In genomic region chr9:119107566-119107965, GRCm38 (mm10) we compare ENCODE assay signal across 10 mouse cellular contexts. TPM values are rescaled to one million over a fixed set of nuclear protein-coding genes. Genes with fewer than 3 reads are reported as not detected.
A peak's percentile ranks its signal among the peaks of the same experiment; 100 is the strongest.
DNase-seq lines count a peak whose midpoint lies in the region; ATAC-seq and TF ChIP-seq lines count a peak whose summit lies in the region.
"Had no signal": no experiment of that assay in that cellular context is flagged by ENCODE, and none has a peak within 500 bp of the region (broad histone marks: within the 10 kb centered on the region; RNA-seq: fewer than 3 reads in every experiment).

No protein-coding gene starts in this region.

- H3K4me1 ChIP-seq in hindbrain, postnatal 0 days (ENCODE audit: insufficient read depth, low read length) = no peaks in the 10 kb centered on the region
- peaks cover 12% of the 10 kb centered on the region; the same call in 1 of the 2 replicates for H3K4me1 ChIP-seq in hindbrain, embryonic 13.5 days (replicated peaks)
- H3K4me1 ChIP-seq in ES-E14 (ENCODE audit: control insufficient read depth in 2 of 2, insufficient read depth in 2 of 2, low read length in 2 of 2, poor library complexity in 1 of 2) = peaks cover 0 to 10% of the 10 kb centered on the region in 2 experiments
- peaks cover 5% of the 10 kb centered on the region; the same call in 1 of the 2 replicates for H3K4me1 ChIP-seq in forebrain, embryonic 11.5 days (replicated peaks; ENCODE audit: control insufficient read depth, insufficient read depth, low read length)
- peaks cover 18% of the 10 kb centered on the region for H3K4me1 ChIP-seq in hindbrain, embryonic 12.5 days

- no peak overlapping the region for H3K9ac ChIP-seq in hindbrain, postnatal 0 days (replicated peaks; ENCODE audit: low read length)
- H3K9ac ChIP-seq in hindbrain, embryonic 13.5 days = no peak overlapping the region
- H3K9ac ChIP-seq in ES-E14 (ENCODE audit: insufficient read depth, low read depth, low read length, poor library complexity, severe bottlenecking) = no peak overlapping the region
- no peak overlapping the region for H3K9ac ChIP-seq in forebrain, embryonic 11.5 days (ENCODE audit: low read length)
- no peak overlapping the region for H3K9ac ChIP-seq in hindbrain, embryonic 12.5 days
- H3K9ac ChIP-seq: embryonic facial prominence, embryonic 12.5 days had no signal

- ATAC-seq in hindbrain, postnatal 0 days = no peak
- ATAC-seq in hindbrain, embryonic 13.5 days (ENCODE audit: low FRiP score) = no peak
- ATAC-seq in forebrain, embryonic 11.5 days (replicated peaks; ENCODE audit: low FRiP score) = no peak
- no peak for ATAC-seq in monocyte, adult 5-6 weeks (replicated peaks; ENCODE audit: insufficient number of reproducible peaks, low FRiP score, low TSS enrichment, poor library complexity, severe bottlenecking)
- no peak for ATAC-seq in hindbrain, embryonic 12.5 days (ENCODE audit: low FRiP score)

- H3K27ac ChIP-seq in hindbrain, postnatal 0 days = no peak overlapping the region
- H3K27ac ChIP-seq in hindbrain, embryonic 13.5 days = no peak overlapping the region
- H3K27ac ChIP-seq in ES-E14 (ENCODE audit: insufficient read depth, low read depth, low read length, poor library complexity, severe bottlenecking) = no peak overlapping the region
- no peak overlapping the region for H3K27ac ChIP-seq in forebrain, embryonic 11.5 days (ENCODE audit: low read depth, low read length)
- no peak overlapping the region for H3K27ac ChIP-seq in hindbrain, embryonic 12.5 days
- H3K27ac ChIP-seq: embryonic facial prominence, embryonic 12.5 days had no signal

- H3K9me3 ChIP-seq in hindbrain, postnatal 0 days (ENCODE audit: low read length) = no peaks in the 10 kb centered on the region
- no peaks in the 10 kb centered on the region for H3K9me3 ChIP-seq in hindbrain, embryonic 13.5 days
- H3K9me3 ChIP-seq in ES-E14 (ENCODE audit: control insufficient read depth, insufficient read depth, low read depth, low read length) = no peaks in the 10 kb centered on the region
- no peaks in the 10 kb centered on the region for H3K9me3 ChIP-seq in forebrain, embryonic 11.5 days (ENCODE audit: control insufficient read depth, low read length)
- no peaks in the 10 kb centered on the region for H3K9me3 ChIP-seq in hindbrain, embryonic 12.5 days (replicated peaks)
- H3K9me3 ChIP-seq: embryonic facial prominence, embryonic 12.5 days had no signal

- peak; percentile 60 for TF ChIP-seq CTCF in hindbrain, postnatal 0 days (IDR thresholded peaks at IDR 0.05; ENCODE audit: low read depth)

- H3K4me3 ChIP-seq in hindbrain, postnatal 0 days (ENCODE audit: low read length) = no peak overlapping the region
- no peak overlapping the region for H3K4me3 ChIP-seq in hindbrain, embryonic 13.5 days
- H3K4me3 ChIP-seq in ES-E14 (ENCODE audit: insufficient read depth in 1 of 2, low read depth in 1 of 2, low read length in 2 of 2, poor library complexity in 1 of 2, severe bottlenecking in 1 of 2) = no peak overlapping the region
- no peak overlapping the region for H3K4me3 ChIP-seq in forebrain, embryonic 11.5 days (ENCODE audit: low read depth, low read length)
- no peak overlapping the region for H3K4me3 ChIP-seq in hindbrain, embryonic 12.5 days
- H3K4me3 ChIP-seq: embryonic facial prominence, embryonic 12.5 days had no signal

- H3K36me3 ChIP-seq in hindbrain, postnatal 0 days (ENCODE audit: insufficient read depth, low read length) = no peaks in the 10 kb centered on the region
- H3K36me3 ChIP-seq in hindbrain, embryonic 13.5 days = no peaks in the 10 kb centered on the region
- no peaks in the 10 kb centered on the region for H3K36me3 ChIP-seq in ES-E14 (ENCODE audit: control insufficient read depth, insufficient read depth, low read length, poor library complexity, severe bottlenecking)
- H3K36me3 ChIP-seq in forebrain, embryonic 11.5 days (ENCODE audit: control insufficient read depth, insufficient read depth, low read length) = no peaks in the 10 kb centered on the region
- no peaks in the 10 kb centered on the region for H3K36me3 ChIP-seq in hindbrain, embryonic 12.5 days
- H3K36me3 ChIP-seq: embryonic facial prominence, embryonic 12.5 days had no signal

- DNase-seq in hindbrain, postnatal 0 days (ENCODE audit: low spot score) = peak; percentile 45
- peak; percentile 79 for DNase-seq in 3T3-L1 (ENCODE audit: low read depth, low spot score)
- no peak for DNase-seq in ES-E14 (ENCODE audit: low read depth, low spot score)
- DNase-seq in gastrocnemius, postnatal 10 days = peak; percentile 34
- no peak for DNase-seq in forebrain, embryonic 11.5 days (ENCODE audit: low spot score)

- WGBS in hindbrain, postnatal 0 days = 85% methylated on average over 4 of the region's 4 CpGs
- WGBS in hindbrain, embryonic 13.5 days = 86% methylated on average over 4 of the region's 4 CpGs
- WGBS in forebrain, embryonic 11.5 days = 86% methylated on average over 4 of the region's 4 CpGs
- WGBS in hindbrain, embryonic 12.5 days = 88% methylated on average over 4 of the region's 4 CpGs

- H3K4me2 ChIP-seq in hindbrain, postnatal 0 days (ENCODE audit: low read depth, low read length) = no peak overlapping the region
- no peak overlapping the region for H3K4me2 ChIP-seq in hindbrain, embryonic 13.5 days
- H3K4me2 ChIP-seq in forebrain, embryonic 11.5 days (ENCODE audit: low read depth, low read length, severe bottlenecking) = no peak overlapping the region
- H3K4me2 ChIP-seq in hindbrain, embryonic 12.5 days (replicated peaks) = no peak overlapping the region
- H3K4me2 ChIP-seq: embryonic facial prominence, embryonic 12.5 days had no signal

- in situ Hi-C loops in ES-E14 (cut with MboI; ENCODE audit: low sequenced_read_pairs in 2 of 2, unreplicated experiment in 2 of 2) = no loop called here

- no peaks in the 10 kb centered on the region for H3K27me3 ChIP-seq in hindbrain, postnatal 0 days (ENCODE audit: insufficient read depth, low read length)
- peaks cover 16% of the 10 kb centered on the region for H3K27me3 ChIP-seq in hindbrain, embryonic 13.5 days
- H3K27me3 ChIP-seq in forebrain, embryonic 11.5 days (ENCODE audit: control insufficient read depth, insufficient read depth, low read length) = peaks cover 5% of the 10 kb centered on the region
- peaks cover 9% of the 10 kb centered on the region for H3K27me3 ChIP-seq in hindbrain, embryonic 12.5 days
- H3K27me3 ChIP-seq: embryonic facial prominence, embryonic 12.5 days had no signal

TF ChIP-seq in ES-E14, 5 proteins besides CTCF, POLR2A, EP300 and RAD21 (continues in another document):
- peak; percentile 78; the same call in 1 of the 2 replicates for TF ChIP-seq ZC3H11A (IDR thresholded peaks at IDR 0.05; ENCODE audit: borderline replicate concordance, low read depth, low read length)
- no peak for TF ChIP-seq MAFK (IDR thresholded peaks at IDR 0.05; ENCODE audit: insufficient read depth, low read depth, low read length)

RNA-seq across cellular contexts. Expression of gene Dlec1, which starts 5.3 kb away (rescaled TPM):
- 0.93 and 1.1 TPM in 2 replicates for total RNA-seq in hindbrain, postnatal 0 days (2014; rRNA removed)
- 0.95 and 1.4 TPM in 2 replicates for polyA plus RNA-seq in hindbrain, postnatal 0 days (2015; fragmentation: Nextera tagmentation; extraction: Ambion mirVana)
- 0.38 and 1.5 TPM in 2 replicates for polyA plus RNA-seq in hindbrain, embryonic 13.5 days (2015; fragmentation: Nextera tagmentation; extraction: Ambion mirVana)
- 1.2 and 3.7 TPM in 2 replicates for total RNA-seq in ES-E14 (2012; rRNA removed)
- under 1 TPM; 0.16 to 0.43 TPM for total RNA-seq in gastrocnemius, postnatal 10 days (2021)
- polyA plus RNA-seq in forebrain, embryonic 11.5 days (2014; fragmentation: Nextera tagmentation; extraction: Ambion mirVana) = 2.0 and 2.4 TPM in 2 replicates
- total RNA-seq in monocyte, adult 5-6 weeks (2017) = not detected in 3 replicates
- 1.4 and 1.9 TPM in 2 replicates for polyA plus RNA-seq in hindbrain, embryonic 12.5 days (2016; fragmentation: Nextera tagmentation; extraction: Ambion mirVana)

RNA-seq across cellular contexts. Expression of gene Plcd1, which starts 14.3 kb away (rescaled TPM):
- total RNA-seq in hindbrain, postnatal 0 days (2014; rRNA removed) = 15.1 and 17.0 TPM in 2 replicates
- polyA plus RNA-seq in hindbrain, postnatal 0 days (2015; fragmentation: Nextera tagmentation; extraction: Ambion mirVana) = 14.2 and 18.1 TPM in 2 replicates
- 22.5 and 23.8 TPM in 2 replicates for polyA plus RNA-seq in hindbrain, embryonic 13.5 days (2015; fragmentation: Nextera tagmentation; extraction: Ambion mirVana)
- 13.1 and 15.3 TPM in 2 replicates for total RNA-seq in ES-E14 (2012; rRNA removed)
- total RNA-seq in gastrocnemius, postnatal 10 days (2021) = 10 to 100 TPM; 12.5 to 17.1 TPM
- polyA plus RNA-seq in forebrain, embryonic 11.5 days (2014; fragmentation: Nextera tagmentation; extraction: Ambion mirVana) = 14.9 and 19.4 TPM in 2 replicates
- 0.10 TPM in 1 of 3 replicates, not detected in the others for total RNA-seq in monocyte, adult 5-6 weeks (2017)
- polyA plus RNA-seq in hindbrain, embryonic 12.5 days (2016; fragmentation: Nextera tagmentation; extraction: Ambion mirVana) = 33.7 and 35.6 TPM in 2 replicates

RNA-seq across cellular contexts. Expression of gene Acaa1b, which starts 49.3 kb away (rescaled TPM):
- 3.8 and 4.0 TPM in 2 replicates for total RNA-seq in hindbrain, postnatal 0 days (2014; rRNA removed)
- polyA plus RNA-seq in hindbrain, postnatal 0 days (2015; fragmentation: Nextera tagmentation; extraction: Ambion mirVana) = 3.9 and 4.0 TPM in 2 replicates
- 1.8 and 1.9 TPM in 2 replicates for polyA plus RNA-seq in hindbrain, embryonic 13.5 days (2015; fragmentation: Nextera tagmentation; extraction: Ambion mirVana)
- 3.0 and 6.8 TPM in 2 replicates for total RNA-seq in ES-E14 (2012; rRNA removed)
- 1 to 10 TPM; 1.1 to 1.9 TPM for total RNA-seq in gastrocnemius, postnatal 10 days (2021)
- polyA plus RNA-seq in forebrain, embryonic 11.5 days (2014; fragmentation: Nextera tagmentation; extraction: Ambion mirVana) = 0.84 and 1.2 TPM in 2 replicates
- not detected in 3 replicates for total RNA-seq in monocyte, adult 5-6 weeks (2017)
- 1.2 and 2.1 TPM in 2 replicates for polyA plus RNA-seq in hindbrain, embryonic 12.5 days (2016; fragmentation: Nextera tagmentation; extraction: Ambion mirVana)

RNA-seq across cellular contexts. Expression of gene Gm47289, which starts 51.4 kb away (rescaled TPM):
- not detected in 2 replicates for total RNA-seq in hindbrain, postnatal 0 days (2014; rRNA removed)
- not detected in 2 replicates for polyA plus RNA-seq in hindbrain, postnatal 0 days (2015; fragmentation: Nextera tagmentation; extraction: Ambion mirVana)
- not detected in 2 replicates for polyA plus RNA-seq in hindbrain, embryonic 13.5 days (2015; fragmentation: Nextera tagmentation; extraction: Ambion mirVana)
- not detected in 2 replicates for total RNA-seq in ES-E14 (2012; rRNA removed)
- total RNA-seq in gastrocnemius, postnatal 10 days (2021) = not detected
- not detected in 2 replicates for polyA plus RNA-seq in forebrain, embryonic 11.5 days (2014; fragmentation: Nextera tagmentation; extraction: Ambion mirVana)
- total RNA-seq in monocyte, adult 5-6 weeks (2017) = not detected in 3 replicates
- not detected in 2 replicates for polyA plus RNA-seq in hindbrain, embryonic 12.5 days (2016; fragmentation: Nextera tagmentation; extraction: Ambion mirVana)
- total RNA-seq: layer of hippocampus, postnatal 10 days had no signal
- polyA plus RNA-seq: embryonic facial prominence, embryonic 12.5 days had no signal

RNA-seq across cellular contexts. Expression of gene Vill, which starts 55.0 kb away (rescaled TPM):
- total RNA-seq in hindbrain, postnatal 0 days (2014; rRNA removed) = 4.5 and 5.9 TPM in 2 replicates
- 3.3 TPM in 2 replicates for polyA plus RNA-seq in hindbrain, postnatal 0 days (2015; fragmentation: Nextera tagmentation; extraction: Ambion mirVana)
- 4.2 TPM in 2 replicates for polyA plus RNA-seq in hindbrain, embryonic 13.5 days (2015; fragmentation: Nextera tagmentation; extraction: Ambion mirVana)
- 27.5 and 32.7 TPM in 2 replicates for total RNA-seq in ES-E14 (2012; rRNA removed)
- total RNA-seq in gastrocnemius, postnatal 10 days (2021) = under 1 TPM; 0.52 to 0.81 TPM
- polyA plus RNA-seq in forebrain, embryonic 11.5 days (2014; fragmentation: Nextera tagmentation; extraction: Ambion mirVana) = 8.6 and 11.1 TPM in 2 replicates
- 17.7 to 39.6 TPM (median 31.0 TPM) in 3 replicates for total RNA-seq in monocyte, adult 5-6 weeks (2017)
- 13.8 and 14.9 TPM in 2 replicates for polyA plus RNA-seq in hindbrain, embryonic 12.5 days (2016; fragmentation: Nextera tagmentation; extraction: Ambion mirVana)

Comparison
In these comparisons a context has a peak if more than half of its experiments do, and no peak if none do; other contexts are left out.
1. DNase-seq: peak in hindbrain, postnatal 0 days (single experiment), 3T3-L1 (single experiment) and gastrocnemius, postnatal 10 days (single experiment); none in ES-E14 (single experiment) and forebrain, embryonic 11.5 days (single experiment).
2. RNA of gene Plcd1, which starts 14.3 kb away (total RNA-seq): 12.5 to 17.1 TPM in gastrocnemius, postnatal 10 days, 15.1 to 17.0 TPM in hindbrain, postnatal 0 days and 13.1 to 15.3 TPM in ES-E14; 0.10 TPM in monocyte, adult 5-6 weeks; every median in the first group is over 10 times any median in the second.